Mouse (Mus musculus): ENCODE measurements around the gene Proser1. TPM values are rescaled to one million over a fixed set of nuclear protein-coding genes. Genes with fewer than 3 reads are reported as not detected.
A peak's percentile ranks its signal among the peaks of the same experiment; 100 is the strongest.

The Proser1 gene
- total RNA-seq, 2 experiments from 2014 or later = 4.2 to 23.8 TPM

DNA sequence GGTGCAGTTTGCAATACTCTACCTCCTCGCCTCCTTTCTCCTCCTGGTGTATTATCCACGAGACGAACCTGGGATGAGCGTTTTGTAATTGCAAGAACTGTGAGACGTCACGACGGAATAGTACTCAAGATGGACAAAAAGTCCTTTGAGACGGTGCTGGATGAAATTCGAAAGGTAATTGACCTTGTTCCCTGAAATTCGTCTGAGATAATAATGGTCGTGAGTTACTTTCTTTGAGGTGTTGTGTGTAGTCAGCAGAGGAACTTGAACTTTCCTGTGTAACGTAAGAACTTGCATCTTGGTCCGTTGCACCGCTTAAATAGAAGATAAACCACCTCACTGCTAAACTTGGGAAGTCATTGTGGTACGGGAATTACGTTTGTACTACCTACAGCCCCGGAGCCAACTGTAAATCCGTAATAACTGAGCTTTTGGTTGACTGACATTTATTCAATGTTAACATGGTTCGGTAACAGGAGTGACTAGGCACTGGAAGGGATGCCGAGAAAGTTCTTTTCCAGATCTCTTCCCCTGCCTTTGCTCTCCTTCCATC, 756 bp downstream of the Proser1 start:
- ATAC-seq (ENCODE audit: poor library complexity, severe bottlenecking) = no peak

DNA sequence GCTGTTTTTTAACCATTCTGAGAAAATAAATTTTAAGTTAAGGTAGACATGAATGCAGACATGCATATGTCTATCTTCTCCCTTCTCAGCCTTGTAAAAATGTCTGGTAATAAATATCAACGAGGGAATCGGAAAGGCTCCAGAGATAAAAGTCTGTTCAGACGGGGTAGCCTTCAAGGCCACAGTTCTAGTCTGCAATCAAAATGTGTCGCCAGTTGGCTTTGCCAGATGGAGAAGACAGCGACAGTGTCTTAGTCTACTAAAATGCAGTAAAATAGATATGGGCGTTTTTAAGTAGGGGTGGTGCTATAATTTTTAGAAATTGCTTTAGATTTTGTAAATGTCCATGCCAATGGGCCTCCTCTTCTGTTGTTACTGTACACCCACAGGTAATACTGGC, 1.9 kb downstream of the Proser1 start:
- no peak for ATAC-seq (ENCODE audit: poor library complexity, severe bottlenecking)

DNA sequence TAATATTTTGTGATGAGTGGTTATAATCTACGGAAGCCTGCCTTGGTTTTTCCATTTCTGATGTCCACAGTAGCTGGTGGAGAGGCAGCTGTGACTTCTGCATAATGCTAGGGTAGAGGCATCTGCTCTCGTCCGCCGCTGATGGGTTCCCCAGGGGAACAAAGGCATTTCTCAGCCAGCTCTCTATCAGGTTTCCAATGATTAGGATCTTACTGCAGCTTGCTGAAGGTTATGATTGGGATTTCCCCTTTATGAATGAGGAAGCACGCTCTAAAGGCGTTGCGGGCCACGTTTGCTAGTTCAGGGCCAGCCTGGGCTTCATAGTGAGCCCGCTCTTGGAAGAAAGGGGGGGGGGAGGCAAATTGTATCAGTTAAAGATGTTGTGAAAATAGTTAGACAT, 3.0 kb downstream of the Proser1 start:
- ATAC-seq (ENCODE audit: poor library complexity, severe bottlenecking) = peak; percentile 25; the same call in 1 of the 2 replicates

DNA sequence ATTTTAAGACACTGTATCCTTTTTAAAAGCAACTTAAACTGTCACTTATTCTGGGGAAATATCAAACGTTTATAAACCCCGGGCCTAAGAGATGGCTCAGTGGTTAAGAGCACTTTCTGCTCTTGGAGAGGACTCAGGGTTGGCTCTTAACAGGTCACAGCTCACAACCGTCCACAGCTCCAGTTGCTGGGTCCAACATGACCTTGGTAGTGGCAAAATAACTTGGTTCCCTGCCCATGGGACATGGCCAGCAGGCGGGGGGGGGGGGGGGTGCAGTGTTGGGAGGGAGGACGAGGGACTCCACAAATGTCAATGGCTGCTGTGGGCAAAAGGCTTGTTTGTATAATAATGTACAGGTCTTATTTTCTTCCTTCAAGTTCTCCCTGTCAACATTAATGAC, 3.9 kb downstream of the Proser1 start:
- no peak for ATAC-seq (ENCODE audit: poor library complexity, severe bottlenecking)

DNA sequence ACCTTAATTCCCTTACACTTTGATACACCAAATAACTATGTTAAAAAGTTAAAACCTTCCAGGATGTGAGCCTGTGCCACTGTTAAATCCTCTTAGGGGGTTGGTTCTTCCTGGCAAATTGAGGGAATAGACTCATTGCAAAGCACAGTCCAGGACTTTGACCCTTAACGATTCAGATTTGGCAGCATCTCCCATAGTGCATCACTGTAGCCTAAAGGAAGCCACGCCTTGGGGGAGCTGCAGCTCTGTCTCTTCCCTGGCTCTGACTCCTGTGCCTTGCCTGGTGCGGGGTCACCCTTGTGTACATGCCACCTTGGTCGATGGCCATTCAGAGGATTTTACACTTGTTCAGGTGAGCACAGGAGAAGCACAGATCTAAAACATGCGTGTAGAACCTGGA, 6.2 kb downstream of the Proser1 start:
- ATAC-seq (ENCODE audit: poor library complexity, severe bottlenecking) = no peak

DNA sequence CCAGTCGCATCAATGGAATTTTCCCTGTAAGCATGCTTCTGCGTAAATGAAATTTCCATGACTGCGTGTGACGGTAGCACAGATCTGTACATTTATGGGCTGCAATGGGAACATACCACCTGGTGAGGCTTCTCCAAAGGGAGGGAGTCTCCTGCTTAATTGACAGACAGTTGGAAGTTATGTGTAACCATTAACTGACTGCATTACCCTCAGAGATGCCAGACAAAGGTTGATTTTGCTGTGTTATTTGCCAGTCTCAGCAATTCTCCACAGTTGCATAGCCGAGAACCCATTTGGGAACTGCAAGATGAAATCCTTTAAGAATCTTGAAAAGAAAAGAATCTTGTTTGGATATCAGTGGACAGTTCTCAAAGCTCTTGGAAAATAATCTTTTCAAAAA, 8.6 kb downstream of the Proser1 start:
- ATAC-seq (ENCODE audit: poor library complexity, severe bottlenecking) = no peak

DNA sequence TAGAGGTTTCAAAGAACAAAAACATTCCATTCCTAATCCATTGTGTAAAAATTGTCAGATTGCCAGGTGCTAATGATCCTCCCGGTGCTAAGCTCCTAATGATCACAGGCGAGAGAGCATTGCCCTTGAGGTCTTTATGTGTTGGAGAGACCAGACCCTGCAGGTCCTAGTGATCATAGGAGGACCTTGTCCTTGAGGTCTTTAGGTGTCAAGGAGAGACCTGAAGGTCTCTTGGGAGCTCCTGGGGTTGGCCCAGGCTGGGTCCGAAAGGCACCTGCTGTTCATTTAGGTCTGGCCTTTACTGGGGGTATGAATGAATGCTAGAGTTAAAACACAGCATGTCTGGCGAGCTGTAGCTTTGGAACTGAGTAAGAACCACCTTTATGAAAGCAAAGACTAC, 10.7 kb downstream of the Proser1 start:
- no peak for ATAC-seq (ENCODE audit: poor library complexity, severe bottlenecking)

DNA sequence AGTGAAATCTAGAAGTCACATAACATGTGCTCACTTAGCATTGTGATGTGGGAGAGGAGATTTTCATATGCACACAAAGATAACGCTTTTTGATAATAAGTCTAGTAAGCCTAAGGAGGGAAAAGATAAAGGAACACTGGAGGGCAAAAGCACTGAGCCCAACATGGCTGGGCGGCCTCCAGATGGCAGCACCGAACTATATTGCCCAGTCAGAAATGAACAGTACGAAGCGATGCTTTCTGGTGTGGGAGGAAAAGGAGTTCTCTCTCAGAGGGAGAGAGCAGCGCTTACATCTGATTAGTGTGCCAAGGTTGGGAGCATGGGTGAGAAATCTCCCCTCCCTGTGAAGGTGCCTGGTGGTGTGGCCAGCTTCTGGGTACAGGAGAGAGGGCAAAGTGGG, 12.4 kb downstream of the Proser1 start:
- no peak for ATAC-seq (ENCODE audit: poor library complexity, severe bottlenecking)

DNA sequence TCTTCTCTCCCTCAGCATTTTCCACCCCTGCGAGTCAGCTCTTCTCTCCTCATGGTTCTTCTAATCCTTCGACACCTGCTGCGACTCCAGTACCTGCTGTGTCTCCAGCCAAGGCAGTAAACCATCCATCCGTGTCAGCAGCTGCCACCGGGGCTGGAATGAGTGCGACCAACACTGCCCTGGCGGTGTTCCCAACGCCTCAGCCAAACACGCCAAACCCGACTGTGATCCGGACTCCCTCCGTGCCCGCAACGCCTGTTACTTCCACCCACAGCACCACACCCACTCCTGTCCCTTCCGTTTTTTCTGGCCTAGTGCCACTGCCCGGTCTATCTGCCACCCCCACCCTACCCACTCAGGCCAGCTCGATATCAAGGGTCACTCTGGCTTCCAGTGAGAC, 14.0 kb downstream of the Proser1 start:
- no peak for ATAC-seq (ENCODE audit: poor library complexity, severe bottlenecking)

DNA sequence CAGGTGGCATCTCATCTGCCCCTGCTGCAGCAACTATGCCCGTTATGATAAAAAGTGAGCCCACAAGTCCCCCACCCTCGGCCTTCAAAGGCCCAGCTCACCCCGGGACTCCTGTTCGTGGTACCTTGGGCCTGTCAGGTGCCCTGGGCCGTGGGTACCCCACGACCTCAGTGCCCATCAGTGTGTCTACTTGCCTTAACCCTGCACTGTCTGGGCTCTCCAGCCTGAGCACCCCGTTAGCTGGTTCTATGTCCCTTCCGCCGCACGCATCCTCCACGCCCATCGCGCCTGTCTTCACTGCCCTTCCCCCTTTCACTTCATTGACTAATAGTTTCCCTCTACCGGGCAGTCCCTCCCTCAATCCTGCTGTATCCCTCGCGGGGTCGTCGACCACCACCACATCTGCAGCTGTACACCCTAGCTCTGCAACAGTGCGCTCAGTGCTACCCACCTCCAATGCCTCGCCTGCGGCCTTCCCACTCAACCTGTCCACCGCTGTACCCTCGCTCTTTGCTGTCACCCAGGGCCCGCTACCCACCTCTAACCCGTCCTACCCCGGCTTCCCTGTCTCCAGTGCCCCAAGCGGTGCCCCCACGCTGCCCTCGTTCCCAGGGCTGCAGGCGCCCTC, 15.1 kb downstream of the Proser1 start:
- no peak for ATAC-seq (ENCODE audit: poor library complexity, severe bottlenecking)

DNA sequence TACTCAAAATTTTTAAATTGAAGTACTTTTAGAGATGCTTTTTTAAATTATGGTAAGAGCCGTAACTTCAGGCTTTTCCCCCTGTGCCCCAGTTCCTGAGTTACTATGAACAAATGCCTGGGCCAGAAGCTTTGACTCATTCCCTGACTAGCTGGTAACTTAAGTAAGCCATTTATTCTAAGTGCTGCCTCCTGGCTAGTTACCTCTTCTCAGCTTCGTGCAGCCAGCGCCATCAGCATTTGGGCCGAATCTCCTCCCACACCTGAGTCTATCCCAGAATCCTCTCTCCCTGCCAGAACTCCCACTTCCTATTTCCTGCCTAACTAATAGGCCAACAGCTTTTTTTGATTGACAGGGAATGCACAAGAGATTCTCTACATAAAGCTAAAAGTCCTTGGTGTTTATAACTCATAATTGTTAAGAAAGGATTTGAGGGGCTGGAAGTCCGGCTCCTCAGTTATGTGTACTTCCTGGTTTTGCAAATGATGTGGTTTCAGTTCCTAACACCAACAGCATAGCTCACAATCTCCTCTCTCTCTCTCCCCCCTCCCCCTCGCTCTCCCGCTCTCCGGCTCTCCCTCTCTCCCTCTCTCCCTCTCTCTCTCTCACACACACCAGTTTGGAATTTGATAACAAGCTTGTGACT, 20.1 kb downstream of the Proser1 start:
- peak; percentile 92 for ATAC-seq (ENCODE audit: poor library complexity, severe bottlenecking)

DNA sequence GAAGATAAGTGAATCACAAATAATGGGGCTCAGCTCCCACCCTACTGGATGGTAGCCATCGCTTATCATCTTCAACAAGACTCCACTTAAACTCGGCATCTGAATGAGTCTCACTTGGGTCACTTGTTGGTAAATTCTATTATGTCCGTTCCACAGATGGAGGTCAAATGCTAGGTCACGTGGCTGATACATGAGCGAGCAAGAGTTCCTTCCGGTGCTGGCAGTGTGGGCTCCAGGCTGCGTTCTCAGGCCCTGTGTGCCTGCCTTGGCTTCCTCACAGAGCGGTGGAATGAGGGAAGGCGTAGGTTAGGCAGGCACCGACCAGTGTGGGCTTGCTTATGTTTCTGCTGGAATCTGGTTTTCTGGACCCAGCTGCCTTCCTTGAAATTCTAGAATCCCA, 23.1 kb downstream of the Proser1 start:
- ATAC-seq (ENCODE audit: poor library complexity, severe bottlenecking) = no peak

DNA sequence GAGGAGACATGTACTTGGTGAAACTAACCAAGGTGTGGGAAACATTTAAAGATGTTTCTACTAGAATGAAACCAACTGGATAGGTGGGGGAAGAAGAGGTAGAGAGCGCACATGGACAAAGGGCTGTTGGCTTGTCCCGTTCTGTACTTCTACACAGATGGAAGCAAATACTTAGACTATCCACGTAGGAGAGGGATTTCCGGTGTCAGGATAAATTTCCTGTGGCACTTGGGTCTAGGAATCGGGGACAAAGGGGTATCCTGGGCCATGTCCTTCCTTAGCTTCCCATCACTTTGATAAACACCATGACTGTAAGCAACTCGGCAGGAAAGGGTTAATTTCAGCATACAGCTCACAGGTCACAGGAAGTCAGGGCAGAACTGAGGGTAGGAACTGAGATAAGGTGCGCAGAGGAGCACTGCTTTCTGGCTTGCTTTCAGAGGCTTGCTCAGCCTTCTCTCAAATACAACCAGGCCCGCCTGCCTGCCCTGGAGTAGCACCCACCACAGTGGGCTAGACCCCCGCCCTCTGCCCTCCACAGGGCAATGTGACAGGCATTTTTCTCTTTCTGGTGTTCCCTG, 23.6 kb downstream of the Proser1 start:
- ATAC-seq (ENCODE audit: poor library complexity, severe bottlenecking) = no peak

DNA sequence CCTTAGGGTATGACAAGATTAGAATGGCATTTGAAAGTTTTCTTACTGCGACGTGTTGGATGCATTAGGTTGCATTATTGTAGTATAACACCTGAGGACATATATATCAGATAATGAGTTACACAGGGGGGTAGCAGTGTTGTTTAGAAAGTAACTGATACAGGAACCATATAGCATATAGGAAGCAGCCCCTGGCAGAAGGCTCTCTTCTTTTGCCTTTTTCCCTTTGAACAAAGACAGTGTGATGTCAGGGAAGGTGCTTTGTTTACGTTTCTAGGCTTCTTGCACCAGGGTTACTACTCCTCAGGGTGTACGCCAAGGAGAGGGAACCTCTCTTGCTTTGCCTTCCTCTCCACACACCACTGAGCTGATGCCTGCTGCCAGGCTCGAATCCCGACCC, 24.9 kb downstream of the Proser1 start, which contains the start of gene Stoml3:
Gene Stoml3 (plus strand): TSS at position 301 of the 400 bp plus-strand sequence.
- ATAC-seq (ENCODE audit: poor library complexity, severe bottlenecking) = no peak

DNA sequence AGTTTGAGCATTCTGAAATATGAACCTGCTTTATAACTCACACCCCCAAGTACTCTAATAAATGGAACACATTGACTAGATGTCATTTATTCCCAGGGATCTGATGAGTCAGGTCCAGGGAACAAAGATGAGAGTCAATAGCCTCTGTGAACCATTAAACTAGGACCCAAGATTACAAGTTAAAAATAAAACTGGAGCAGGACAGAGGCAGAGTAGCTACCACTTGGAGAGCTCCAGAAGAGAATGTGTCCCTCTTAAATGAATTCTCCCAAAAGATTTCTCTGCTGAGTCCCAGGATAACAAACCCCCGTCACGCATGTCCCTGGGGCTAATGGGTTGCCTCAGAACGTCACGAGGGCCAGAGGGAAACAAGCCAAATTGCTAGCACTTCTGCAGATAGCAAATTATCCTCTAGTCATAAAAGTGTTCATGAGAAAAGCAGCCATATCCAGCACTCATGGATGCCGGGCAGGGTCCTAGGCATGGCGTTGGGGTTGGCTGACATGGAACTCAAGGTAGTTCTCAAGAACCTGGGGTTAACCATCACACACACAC, 35.0 kb downstream of the Proser1 start:
- ATAC-seq (ENCODE audit: poor library complexity, severe bottlenecking) = no peak

DNA sequence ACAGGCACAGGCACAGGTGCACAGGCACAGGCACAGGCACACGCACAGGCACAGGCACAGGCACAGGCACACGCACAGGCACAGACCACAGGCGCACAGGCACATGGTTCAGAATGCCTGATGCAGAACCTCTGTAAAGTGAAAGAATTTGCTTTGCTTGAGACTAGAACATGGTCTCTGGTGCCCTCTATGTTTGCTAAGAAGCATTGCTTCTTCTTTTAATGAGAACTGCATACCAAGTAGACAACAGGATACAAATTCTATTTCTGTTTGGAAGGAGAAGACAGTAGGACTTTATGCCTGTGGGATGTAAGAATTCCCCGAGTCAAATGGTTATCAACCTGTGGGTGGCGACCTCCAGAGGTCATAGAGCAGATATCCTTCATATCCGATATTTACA, 39.0 kb downstream of the Proser1 start:
- no peak for ATAC-seq (ENCODE audit: poor library complexity, severe bottlenecking)

DNA sequence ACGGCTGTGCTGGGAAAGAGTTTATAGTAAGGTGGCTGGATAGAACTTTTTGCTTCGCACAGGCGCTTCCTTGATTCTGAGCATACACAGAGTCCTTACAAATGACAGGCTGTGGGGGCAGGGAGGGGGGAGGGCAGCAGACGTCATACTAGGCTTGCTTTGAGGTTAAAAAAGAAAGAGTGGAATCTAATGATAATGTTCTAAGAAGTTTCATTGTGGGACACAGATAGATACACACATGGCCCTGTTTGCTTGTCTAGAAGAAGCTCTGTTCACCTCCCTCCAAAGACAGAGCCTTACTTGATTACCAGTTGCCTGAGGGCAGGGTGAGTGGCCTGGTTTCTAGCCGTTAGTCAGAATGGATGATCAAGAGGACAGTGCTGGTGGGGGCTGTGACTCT, 49.6 kb downstream of the Proser1 start:
- ATAC-seq (ENCODE audit: poor library complexity, severe bottlenecking) = no peak

DNA sequence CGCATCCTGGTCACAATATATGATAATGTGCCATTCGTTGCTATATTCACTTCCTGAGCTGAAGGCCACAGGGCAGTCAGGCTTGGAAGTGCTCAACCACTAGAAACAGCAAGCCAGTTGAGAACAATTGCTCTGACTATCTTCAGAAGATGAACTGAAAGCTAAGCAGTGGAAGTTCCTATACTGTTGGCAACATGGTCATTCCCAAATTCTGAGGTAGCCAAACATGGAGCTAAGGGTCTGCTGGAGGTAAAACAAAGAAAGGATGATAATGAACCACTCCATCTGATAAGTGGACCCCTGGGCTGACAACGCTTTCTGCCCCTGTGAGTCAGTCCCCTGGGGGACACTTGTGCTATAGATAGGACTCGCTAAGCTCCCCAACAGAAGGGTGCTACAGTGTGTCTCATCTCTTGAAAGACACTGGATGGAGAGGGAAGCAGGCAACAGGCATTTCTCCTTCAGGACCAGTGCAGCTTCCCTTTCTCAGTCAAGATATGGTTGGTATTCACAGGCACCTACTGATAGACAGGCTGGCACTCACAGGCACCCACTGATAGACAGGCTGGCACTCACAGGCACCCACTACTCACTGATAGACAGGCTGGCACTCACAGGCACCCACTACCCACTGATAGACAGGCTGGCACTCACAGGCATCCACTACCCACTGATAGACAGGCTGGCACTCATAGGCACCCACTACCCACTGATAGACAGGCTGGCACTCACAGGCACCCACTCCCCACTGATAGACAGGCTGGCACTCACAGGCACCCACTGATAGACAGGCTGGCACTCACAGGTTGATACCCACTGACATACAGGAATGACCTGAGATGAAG, 51.0 kb downstream of the Proser1 start:
- no peak for ATAC-seq (ENCODE audit: poor library complexity, severe bottlenecking)

DNA sequence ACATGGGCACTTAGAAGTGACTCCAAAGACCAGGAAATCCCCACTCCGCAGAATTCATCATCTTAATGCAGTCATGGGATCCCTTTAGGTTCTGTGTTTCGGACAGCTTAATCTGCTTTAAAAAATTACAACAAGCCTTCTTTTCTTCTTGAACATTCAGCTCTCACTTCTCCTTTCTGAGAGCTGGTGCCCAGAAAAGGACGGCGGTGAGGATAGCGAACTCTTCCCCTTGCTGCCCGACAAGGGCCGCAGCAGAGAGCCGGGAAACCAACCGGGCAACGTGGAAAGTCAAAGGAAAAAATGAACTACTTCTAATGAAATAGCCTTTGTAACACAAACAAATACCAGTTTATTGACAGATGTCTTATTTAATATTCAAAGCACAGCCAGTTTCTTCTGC, 59.3 kb downstream of the Proser1 start:
- ATAC-seq (ENCODE audit: poor library complexity, severe bottlenecking) = no peak

DNA sequence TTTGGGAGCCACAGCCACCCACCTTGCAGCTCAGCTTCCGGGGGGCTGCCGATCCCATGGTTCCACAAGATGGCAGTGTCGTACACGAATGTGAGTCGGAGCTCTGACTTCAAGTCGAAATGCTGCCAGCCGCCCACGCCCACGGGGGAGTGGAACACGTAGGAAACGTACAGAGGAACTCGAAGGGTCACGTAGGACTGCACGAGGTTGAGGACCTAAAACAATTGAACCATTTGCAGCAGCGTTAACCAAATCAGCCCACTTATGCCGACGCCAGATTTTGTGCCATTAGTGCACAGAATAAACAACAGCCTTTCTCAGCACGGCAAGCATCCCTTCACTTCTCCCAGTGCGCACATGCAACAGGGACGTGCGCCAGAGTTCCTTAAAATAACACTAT, 62.3 kb downstream of the Proser1 start:
- ATAC-seq (ENCODE audit: poor library complexity, severe bottlenecking) = no peak

DNA sequence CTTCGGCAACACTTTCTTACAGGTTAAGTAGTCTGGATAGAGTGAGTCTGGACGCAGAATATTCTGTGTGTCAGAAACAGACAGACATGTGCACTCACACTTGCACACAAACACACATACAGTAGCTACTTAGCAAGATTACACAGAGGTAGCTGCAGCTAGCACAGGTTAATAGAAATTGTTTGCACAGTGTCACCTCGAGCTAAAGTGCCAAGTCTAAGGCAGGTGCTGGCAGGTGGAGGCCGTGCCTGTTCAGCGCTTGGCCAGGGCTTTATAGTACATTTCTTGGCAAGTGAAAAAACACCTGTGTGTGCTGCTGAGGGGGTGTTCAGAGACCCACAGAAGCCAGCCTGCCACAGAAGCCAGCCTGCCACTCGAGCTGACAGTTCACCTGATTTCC, 66.8 kb downstream of the Proser1 start:
- no peak for ATAC-seq (ENCODE audit: poor library complexity, severe bottlenecking)

Measured in megakaryocyte, adult 5-6 weeks (primary cell).